In the genomic region with DNA sequence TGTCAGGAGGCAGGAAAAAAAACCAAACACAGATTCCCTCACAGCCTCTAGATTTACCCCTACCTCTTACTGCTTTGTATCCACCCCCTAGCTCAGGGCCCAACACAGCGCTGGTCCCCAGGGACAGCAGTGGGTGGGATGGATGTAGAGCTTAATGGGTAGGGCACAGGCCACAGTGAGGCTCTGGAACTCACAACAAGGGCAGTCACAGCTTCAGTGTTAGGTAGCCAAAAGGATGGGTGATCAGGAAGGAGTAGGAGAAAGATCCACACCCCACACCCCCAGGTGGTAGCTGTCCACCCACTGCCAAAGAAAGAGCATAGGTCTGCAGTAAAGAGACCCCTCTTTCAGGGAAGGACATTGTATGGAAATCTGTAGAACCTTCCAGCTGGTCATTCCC, we compare ENCODE assay signal across 13 mouse cellular contexts. TPM values are rescaled to one million over a fixed set of nuclear protein-coding genes. Genes with fewer than 3 reads are reported as not detected.
DNase-seq lines count a peak whose midpoint lies in the region; ATAC-seq and TF ChIP-seq lines count a peak whose summit lies in the region.
"Had no signal": no experiment of that assay in that cellular context is flagged by ENCODE, and none has a peak within 500 bp of the region (broad histone marks: within the 10 kb centered on the region; RNA-seq: fewer than 3 reads in every experiment).

No protein-coding gene starts in this region.

- no peak overlapping the region for H3K9ac ChIP-seq in hindbrain, embryonic 11.5 days (ENCODE audit: low read depth, low read length)
- no peak overlapping the region for H3K9ac ChIP-seq in midbrain, embryonic 11.5 days (ENCODE audit: low read length)
- H3K9ac ChIP-seq in midbrain, embryonic 16.5 days (ENCODE audit: low read depth, low read length): no peak overlapping the region
- H3K9ac ChIP-seq in hindbrain, postnatal 0 days (replicated peaks; ENCODE audit: low read length): no peak overlapping the region; the same call in 1 of the 2 replicates
- H3K9ac ChIP-seq: neural tube, embryonic 15.5 days had no signal

- peak overlapping the region; percentile 69 for H3K27ac ChIP-seq in hindbrain, embryonic 10.5 days
- H3K27ac ChIP-seq in hindbrain, embryonic 11.5 days (ENCODE audit: low read depth, low read length): no peak overlapping the region
- no peak overlapping the region for H3K27ac ChIP-seq in midbrain, embryonic 11.5 days (ENCODE audit: low read depth, low read length)
- no peak overlapping the region for H3K27ac ChIP-seq in midbrain, embryonic 16.5 days (ENCODE audit: low read length)
- peak overlapping the region; percentile 16; the same call in 1 of the 2 replicates for H3K27ac ChIP-seq in hindbrain, postnatal 0 days
- H3K27ac ChIP-seq: macrophage had no signal

- no peaks in the 10 kb centered on the region for H3K9me3 ChIP-seq in hindbrain, embryonic 10.5 days
- no peaks in the 10 kb centered on the region for H3K9me3 ChIP-seq in hindbrain, embryonic 11.5 days (ENCODE audit: control insufficient read depth, low read length)
- H3K9me3 ChIP-seq in midbrain, embryonic 11.5 days (ENCODE audit: control insufficient read depth, low read length): no peaks in the 10 kb centered on the region
- no peaks in the 10 kb centered on the region for H3K9me3 ChIP-seq in midbrain, embryonic 16.5 days (replicated peaks; ENCODE audit: control insufficient read depth, low read length, poor library complexity, severe bottlenecking)
- H3K9me3 ChIP-seq in hindbrain, postnatal 0 days (ENCODE audit: low read length): no peaks in the 10 kb centered on the region
- H3K9me3 ChIP-seq: neural tube, embryonic 15.5 days had no signal

- 0 out of 2 replicates have a peak, but pooled peaks cover 3% of the 10 kb centered on the region for H3K36me3 ChIP-seq in hindbrain, embryonic 10.5 days
- no peaks in the 10 kb centered on the region for H3K36me3 ChIP-seq in hindbrain, embryonic 11.5 days (ENCODE audit: control insufficient read depth, insufficient read depth, low read length)
- no peaks in the 10 kb centered on the region for H3K36me3 ChIP-seq in midbrain, embryonic 11.5 days (ENCODE audit: control insufficient read depth, insufficient read depth, low read length)
- H3K36me3 ChIP-seq in midbrain, embryonic 16.5 days (ENCODE audit: control insufficient read depth, insufficient read depth, low read length): 0 out of 2 replicates have a peak, but pooled peaks cover 4% of the 10 kb centered on the region
- no peaks in the 10 kb centered on the region for H3K36me3 ChIP-seq in hindbrain, postnatal 0 days (ENCODE audit: insufficient read depth, low read length)

- no peak for ATAC-seq in hindbrain, embryonic 11.5 days (ENCODE audit: low FRiP score)
- ATAC-seq in midbrain, embryonic 11.5 days (ENCODE audit: low FRiP score): no peak
- ATAC-seq in midbrain, embryonic 16.5 days: no peak
- no peak for ATAC-seq in hindbrain, postnatal 0 days
- ATAC-seq: forebrain, embryonic 16.5 days had no signal

- TF ChIP-seq CTCF in hindbrain, postnatal 0 days (IDR thresholded peaks at IDR 0.05; ENCODE audit: low read depth): no peak

- whole genome bisulfite sequencing in hindbrain, embryonic 10.5 days: 86% methylated on average over 1 of the region's 1 CpGs
- WGBS in hindbrain, embryonic 11.5 days: 84% methylated on average over 1 of the region's 1 CpGs
- WGBS in midbrain, embryonic 11.5 days: 75% methylated on average over 1 of the region's 1 CpGs
- WGBS in midbrain, embryonic 16.5 days: 83% methylated on average over 1 of the region's 1 CpGs
- 81% methylated on average over 1 of the region's 1 CpGs for WGBS in hindbrain, postnatal 0 days

- no peak for DNase-seq in hindbrain, embryonic 10.5 days (ENCODE audit: low spot score)
- no peak for DNase-seq in hindbrain, embryonic 11.5 days (ENCODE audit: low spot score)
- DNase-seq in midbrain, embryonic 11.5 days (ENCODE audit: low spot score, missing footprints): peak; percentile 65
- no peak for DNase-seq in hindbrain, postnatal 0 days (ENCODE audit: low spot score)
- DNase-seq in T-cell, adult 2 months (ENCODE audit: low spot score): no peak
- no peak for DNase-seq in adrenal gland, postnatal 4 days (ENCODE audit: low spot score in 2 of 2)
- DNase-seq: right cerebral cortex, postnatal 4 days; thymus, adult 18-20 months had no signal

- H3K4me2 ChIP-seq in hindbrain, embryonic 11.5 days (replicated peaks; ENCODE audit: low read depth, low read length): no peak overlapping the region
- no peak overlapping the region for H3K4me2 ChIP-seq in midbrain, embryonic 11.5 days
- no peak overlapping the region for H3K4me2 ChIP-seq in midbrain, embryonic 16.5 days (ENCODE audit: low read length)
- no peak overlapping the region for H3K4me2 ChIP-seq in hindbrain, postnatal 0 days (ENCODE audit: low read depth, low read length)
- H3K4me2 ChIP-seq: neural tube, embryonic 15.5 days had no signal

- no peaks in the 10 kb centered on the region for H3K27me3 ChIP-seq in hindbrain, embryonic 10.5 days (ENCODE audit: insufficient read depth, poor library complexity, severe bottlenecking)
- H3K27me3 ChIP-seq in hindbrain, embryonic 11.5 days (ENCODE audit: control insufficient read depth, insufficient read depth, low read length): no peaks in the 10 kb centered on the region
- H3K27me3 ChIP-seq in midbrain, embryonic 11.5 days (ENCODE audit: control insufficient read depth, insufficient read depth, low read length): no peaks in the 10 kb centered on the region
- no peaks in the 10 kb centered on the region for H3K27me3 ChIP-seq in midbrain, embryonic 16.5 days (ENCODE audit: control insufficient read depth, insufficient read depth, low read depth, low read length)
- no peaks in the 10 kb centered on the region for H3K27me3 ChIP-seq in hindbrain, postnatal 0 days (ENCODE audit: insufficient read depth, low read length)
- H3K27me3 ChIP-seq: neural tube, embryonic 15.5 days had no signal

- peaks cover 63% of the 10 kb centered on the region for H3K4me1 ChIP-seq in hindbrain, embryonic 10.5 days (replicated peaks)
- H3K4me1 ChIP-seq in hindbrain, embryonic 11.5 days (replicated peaks; ENCODE audit: control insufficient read depth, insufficient read depth, low read length): no peaks in the 10 kb centered on the region; the same call in none of the 2 replicates
- H3K4me1 ChIP-seq in midbrain, embryonic 11.5 days (ENCODE audit: control insufficient read depth, insufficient read depth, low read length): no peaks in the 10 kb centered on the region
- H3K4me1 ChIP-seq in midbrain, embryonic 16.5 days (ENCODE audit: control insufficient read depth, insufficient read depth, low read length): 0 out of 2 replicates have a peak, but pooled peaks cover 6% of the 10 kb centered on the region
- H3K4me1 ChIP-seq in hindbrain, postnatal 0 days (ENCODE audit: insufficient read depth, low read length): 0 out of 2 replicates have a peak, but pooled peaks cover 5% of the 10 kb centered on the region

- no peak overlapping the region for H3K4me3 ChIP-seq in hindbrain, embryonic 10.5 days
- H3K4me3 ChIP-seq in hindbrain, embryonic 11.5 days (ENCODE audit: low read depth, low read length): no peak overlapping the region
- H3K4me3 ChIP-seq in midbrain, embryonic 11.5 days (ENCODE audit: low read depth, low read length): no peak overlapping the region
- H3K4me3 ChIP-seq in midbrain, embryonic 16.5 days (ENCODE audit: low read depth, low read length): no peak overlapping the region
- no peak overlapping the region for H3K4me3 ChIP-seq in hindbrain, postnatal 0 days (ENCODE audit: low read length)
- H3K4me3 ChIP-seq: neural tube, embryonic 15.5 days had no signal

RNA-seq across cellular contexts. Expression of gene Spns2, which starts 12.1 kb away (rescaled TPM):
- polyA plus RNA-seq in hindbrain, embryonic 10.5 days (2016; fragmentation: Nextera tagmentation; extraction: Ambion mirVana): 4.0 and 5.5 TPM in 2 replicates
- 5.3 and 6.2 TPM in 2 replicates for polyA plus RNA-seq in hindbrain, embryonic 11.5 days (2014; fragmentation: Nextera tagmentation; extraction: Ambion mirVana)
- 4.0 and 4.7 TPM in 2 replicates for polyA plus RNA-seq in midbrain, embryonic 11.5 days (2014; fragmentation: Nextera tagmentation; extraction: Ambion mirVana)
- 6.8 and 8.4 TPM in 2 replicates for polyA plus RNA-seq in midbrain, embryonic 16.5 days (2015; fragmentation: Nextera tagmentation; extraction: Ambion mirVana)
- 58.5 and 66.0 TPM in 2 replicates for total RNA-seq in hindbrain, postnatal 0 days (2014; rRNA removed)
- polyA plus RNA-seq in hindbrain, postnatal 0 days (2015; fragmentation: Nextera tagmentation; extraction: Ambion mirVana): 7.0 and 7.2 TPM in 2 replicates
- 1 to 10 TPM; 8.9 to 9.6 TPM for total RNA-seq in adrenal gland, postnatal 4 days (2021)
- polyA plus RNA-seq: macrophage had no signal

RNA-seq across cellular contexts. Expression of gene Mybbp1a, which starts 36.5 kb away (rescaled TPM):
- polyA plus RNA-seq in hindbrain, embryonic 10.5 days (2016; fragmentation: Nextera tagmentation; extraction: Ambion mirVana): 148 and 215 TPM in 2 replicates
- 112 and 145 TPM in 2 replicates for polyA plus RNA-seq in hindbrain, embryonic 11.5 days (2014; fragmentation: Nextera tagmentation; extraction: Ambion mirVana)
- 142 and 144 TPM in 2 replicates for polyA plus RNA-seq in midbrain, embryonic 11.5 days (2014; fragmentation: Nextera tagmentation; extraction: Ambion mirVana)
- polyA plus RNA-seq in midbrain, embryonic 16.5 days (2015; fragmentation: Nextera tagmentation; extraction: Ambion mirVana): 61.1 and 67.6 TPM in 2 replicates
- 28.0 and 36.1 TPM in 2 replicates for total RNA-seq in hindbrain, postnatal 0 days (2014; rRNA removed)
- 61.5 and 68.7 TPM in 2 replicates for polyA plus RNA-seq in hindbrain, postnatal 0 days (2015; fragmentation: Nextera tagmentation; extraction: Ambion mirVana)
- total RNA-seq in adrenal gland, postnatal 4 days (2021): 100 to 1,000 TPM; 118 to 119 TPM

RNA-seq across cellular contexts. Expression of gene Ggt6, which starts 42.3 kb away (rescaled TPM):
- not detected in 2 replicates for polyA plus RNA-seq in hindbrain, embryonic 10.5 days (2016; fragmentation: Nextera tagmentation; extraction: Ambion mirVana)
- polyA plus RNA-seq in hindbrain, embryonic 11.5 days (2014; fragmentation: Nextera tagmentation; extraction: Ambion mirVana): not detected in 2 replicates
- polyA plus RNA-seq in midbrain, embryonic 11.5 days (2014; fragmentation: Nextera tagmentation; extraction: Ambion mirVana): not detected in 2 replicates
- not detected in 2 replicates for polyA plus RNA-seq in midbrain, embryonic 16.5 days (2015; fragmentation: Nextera tagmentation; extraction: Ambion mirVana)
- total RNA-seq in hindbrain, postnatal 0 days (2014; rRNA removed): not detected in 2 replicates
- polyA plus RNA-seq in hindbrain, postnatal 0 days (2015; fragmentation: Nextera tagmentation; extraction: Ambion mirVana): not detected in 2 replicates
- 1 to 10 TPM; 3.8 to 4.7 TPM for total RNA-seq in adrenal gland, postnatal 4 days (2021)
- total RNA-seq: left cerebral cortex, postnatal 14 days had no signal
- polyA plus RNA-seq: forebrain, embryonic 16.5 days; macrophage; neural tube, embryonic 15.5 days had no signal

Comparison
In these comparisons a context has a peak if more than half of its experiments do, and no peak if none do; other contexts are left out.
1. H3K27ac ChIP-seq: peak in hindbrain, embryonic 10.5 days (single experiment) and hindbrain, postnatal 0 days (single experiment); none in hindbrain, embryonic 11.5 days (single experiment), midbrain, embryonic 11.5 days (single experiment) and midbrain, embryonic 16.5 days (single experiment).